Mouse (Mus musculus): ENCODE data around the gene Wdr20. TPM values are rescaled to one million over a fixed set of nuclear protein-coding genes. Genes with fewer than 3 reads are reported as not detected.
"Not testable (repeated sequence)": the region's sequence is repeated elsewhere in the genome, so short reads cannot be mapped to it uniquely, and the experiment has no call there.

The Wdr20 gene
- polyA plus RNA-seq, 1 experiment from 2014 or later, result 31.3 TPM

- 70% methylated on average over 2 of the region's 2 CpGs for WGBS
- peaks cover 10% of the 10 kb centered on the region for H3K4me1 ChIP-seq
- H3K4me3 ChIP-seq, result no peak overlapping the region
- peaks cover 2% of the 10 kb centered on the region; the same call in 1 of the 2 replicates for H3K27me3 ChIP-seq
- no peaks in the 10 kb centered on the region for H3K9me3 ChIP-seq (replicated peaks)
- peak overlapping the region; percentile 5; the same call in 1 of the 2 replicates for H3K9ac ChIP-seq
- no peaks in the 10 kb centered on the region for H3K36me3 ChIP-seq
- no peak overlapping the region for H3K27ac ChIP-seq
- ATAC-seq (ENCODE audit: low FRiP score), result no peak
- no peak overlapping the region for H3K4me2 ChIP-seq (replicated peaks)
Observed at GRCm38 (mm10) chr12:110700730-110701129, 37.0 kb upstream of the Wdr20 start.

- WGBS, result 28% methylated on average over 3 of the region's 3 CpGs
- not testable (repeated sequence) for H3K4me3 ChIP-seq; H3K4me2 ChIP-seq (replicated peaks); H3K36me3 ChIP-seq; H3K27ac ChIP-seq; ATAC-seq (ENCODE audit: low FRiP score); H3K27me3 ChIP-seq; H3K9me3 ChIP-seq (replicated peaks)
- H3K9ac ChIP-seq, result peak overlapping the region; percentile 5; the same call in 1 of the 2 replicates
- H3K4me1 ChIP-seq, result peaks cover 14% of the 10 kb centered on the region
Observed at GRCm38 (mm10) chr12:110701363-110701762, 36.4 kb upstream of the Wdr20 start.

- Histone ChIP-seq H3K9ac (no peak within 1 kb of the TSS), H3K4me3 (no peak within 1 kb of the TSS), H3K4me1 (peaks cover 16% of the 10 kb centered on the region), H3K36me3 (no peaks in the 10 kb centered on the region), H3K9me3 (replicated peaks) (no peaks in the 10 kb centered on the region), H3K27me3 (peaks cover 2% of the 10 kb centered on the region; the same call in 1 of the 2 replicates), H3K27ac (no peak within 1 kb of the TSS), H3K4me2 (replicated peaks) (no peak within 1 kb of the TSS)
- ATAC-seq (ENCODE audit: low FRiP score), result no peak
- 56% methylated on average over 4 of the region's 4 CpGs for WGBS
Observed at GRCm38 (mm10) chr12:110702556-110702955, 35.2 kb upstream of the Wdr20 start, which contains the start of gene Hsp90aa1. TSS of gene Hsp90aa1 (minus strand) at chr12:110702728.

GRCm38 (mm10) chr12:110703008-110703471, 34.7 kb upstream of the Wdr20 start:
- H3K9me3 ChIP-seq (replicated peaks), result no peaks in the 10 kb centered on the region
- 27% methylated on average over 8 of the region's 8 CpGs for WGBS
- ATAC-seq (ENCODE audit: low FRiP score), result peak; percentile 53; the same call in 1 of the 2 replicates
- H3K4me2 ChIP-seq (replicated peaks), result no peak overlapping the region
- no peaks in the 10 kb centered on the region for H3K36me3 ChIP-seq
- peaks cover 16% of the 10 kb centered on the region for H3K4me1 ChIP-seq
- no peak overlapping the region for H3K27ac ChIP-seq
- peaks cover 2% of the 10 kb centered on the region; the same call in 1 of the 2 replicates for H3K27me3 ChIP-seq
- H3K9ac ChIP-seq, result no peak overlapping the region
- no peak overlapping the region for H3K4me3 ChIP-seq

- Histone ChIP-seq H3K4me2 (replicated peaks) (no peak overlapping the region), H3K9me3 (replicated peaks) (no peaks in the 10 kb centered on the region), H3K4me1 (peaks cover 16% of the 10 kb centered on the region), H3K9ac (no peak overlapping the region), H3K4me3 (no peak overlapping the region), H3K27ac (no peak overlapping the region), H3K27me3 (peaks cover 2% of the 10 kb centered on the region; the same call in 1 of the 2 replicates), H3K36me3 (no peaks in the 10 kb centered on the region)
- WGBS, result 68% methylated on average over 7 of the region's 7 CpGs
- no peak for ATAC-seq (ENCODE audit: low FRiP score)
Observed at GRCm38 (mm10) chr12:110703682-110704081, 34.1 kb upstream of the Wdr20 start.

- not testable (repeated sequence) for H3K27me3 ChIP-seq; H3K9me3 ChIP-seq (replicated peaks); H3K27ac ChIP-seq; H3K4me3 ChIP-seq; H3K36me3 ChIP-seq; H3K4me2 ChIP-seq (replicated peaks); ATAC-seq (ENCODE audit: low FRiP score); H3K9ac ChIP-seq
- peaks cover 16% of the 10 kb centered on the region for H3K4me1 ChIP-seq
- WGBS, result 85% methylated on average over 4 of the region's 4 CpGs
Observed at GRCm38 (mm10) chr12:110705419-110705818, 32.3 kb upstream of the Wdr20 start.

GRCm38 (mm10) chr12:110706337-110707231, 31.2 kb upstream of the Wdr20 start:
- Histone ChIP-seq H3K36me3 (no peaks in the 10 kb centered on the region), H3K9me3 (replicated peaks) (no peaks in the 10 kb centered on the region), H3K9ac (peak overlapping the region; percentile 44), H3K4me2 (replicated peaks) (peak overlapping the region; percentile 56), H3K4me1 (peaks cover 11% of the 10 kb centered on the region), H3K27ac (peak overlapping the region; percentile 71), H3K4me3 (peak overlapping the region; percentile 35), H3K27me3 (no peaks in the 10 kb centered on the region; the same call in 1 of the 2 replicates)
- WGBS, result under 1% methylated on average over 27 of the region's 27 CpGs
- ATAC-seq (ENCODE audit: low FRiP score), result peak; percentile 72

GRCm38 (mm10) chr12:110707451-110707850, 30.3 kb upstream of the Wdr20 start:
- H3K9ac ChIP-seq, result no peak overlapping the region

GRCm38 (mm10) chr12:110711270-110711669, 26.5 kb upstream of the Wdr20 start:
- Histone ChIP-seq H3K4me3 (no peak overlapping the region), H3K27me3 (no peaks in the 10 kb centered on the region), H3K4me1 (peaks cover 7% of the 10 kb centered on the region), H3K27ac (no peak overlapping the region), H3K36me3 (no peaks in the 10 kb centered on the region), H3K4me2 (replicated peaks) (no peak overlapping the region), H3K9me3 (replicated peaks) (no peaks in the 10 kb centered on the region), H3K9ac (no peak overlapping the region)
- ATAC-seq (ENCODE audit: low FRiP score), result no peak
- 75% methylated on average over 5 of the region's 5 CpGs for WGBS

More at GRCm38 (mm10) chr12:110707451-110707850, 30.3 kb upstream of the Wdr20 start:
- Histone ChIP-seq H3K4me3 (no peak overlapping the region), H3K27ac (no peak overlapping the region; the same call in 1 of the 2 replicates), H3K9me3 (replicated peaks) (no peaks in the 10 kb centered on the region), H3K27me3 (no peaks in the 10 kb centered on the region; the same call in 1 of the 2 replicates), H3K4me2 (replicated peaks) (no peak overlapping the region), H3K36me3 (no peaks in the 10 kb centered on the region), H3K4me1 (peaks cover 9% of the 10 kb centered on the region)
- no peak for ATAC-seq (ENCODE audit: low FRiP score)
- 85% methylated on average over 7 of the region's 7 CpGs for whole genome bisulfite sequencing

GRCm38 (mm10) chr12:110713784-110714183, 24.0 kb upstream of the Wdr20 start:
- ATAC-seq (ENCODE audit: low FRiP score), result no peak
- no peak overlapping the region for H3K4me3 ChIP-seq
- H3K27ac ChIP-seq, result no peak overlapping the region
- H3K9ac ChIP-seq, result no peak overlapping the region
- no peaks in the 10 kb centered on the region for H3K9me3 ChIP-seq (replicated peaks)
- WGBS, result 92% methylated on average over 6 of the region's 6 CpGs
- no peaks in the 10 kb centered on the region for H3K36me3 ChIP-seq
- H3K4me1 ChIP-seq, result no peaks in the 10 kb centered on the region
- H3K27me3 ChIP-seq, result no peaks in the 10 kb centered on the region
- no peak overlapping the region for H3K4me2 ChIP-seq (replicated peaks)

GRCm38 (mm10) chr12:110714215-110714614, 23.5 kb upstream of the Wdr20 start:
- WGBS, result 96% methylated on average over 6 of the region's 6 CpGs
- H3K36me3 ChIP-seq, result no peaks in the 10 kb centered on the region
- no peaks in the 10 kb centered on the region for H3K4me1 ChIP-seq
- H3K9ac ChIP-seq, result no peak overlapping the region
- H3K27ac ChIP-seq, result no peak overlapping the region
- peaks cover 1% of the 10 kb centered on the region; the same call in 1 of the 2 replicates for H3K27me3 ChIP-seq
- ATAC-seq (ENCODE audit: low FRiP score), result no peak
- H3K4me3 ChIP-seq, result no peak overlapping the region
- no peaks in the 10 kb centered on the region for H3K9me3 ChIP-seq (replicated peaks)
- H3K4me2 ChIP-seq (replicated peaks), result no peak overlapping the region

- Histone ChIP-seq H3K4me2 (replicated peaks) (no peak overlapping the region), H3K4me3 (no peak overlapping the region), H3K9me3 (replicated peaks) (no peaks in the 10 kb centered on the region), H3K4me1 (no peaks in the 10 kb centered on the region), H3K27ac (no peak overlapping the region), H3K36me3 (no peaks in the 10 kb centered on the region), H3K9ac (no peak overlapping the region), H3K27me3 (peaks cover 6% of the 10 kb centered on the region; the same call in 1 of the 2 replicates)
- 31% methylated on average over 5 of the region's 5 CpGs for WGBS
- ATAC-seq (ENCODE audit: low FRiP score), result no peak
Observed at GRCm38 (mm10) chr12:110716004-110716403, 21.7 kb upstream of the Wdr20 start.
